In genomic region chr6:91685896-91686295, GRCm38 (mm10) we compare ENCODE assay signal across 8 mouse cellular contexts. TPM values are rescaled to one million over a fixed set of nuclear protein-coding genes. Genes with fewer than 3 reads are reported as not detected.
DNase-seq lines count a peak whose midpoint lies in the region; ATAC-seq and TF ChIP-seq lines count a peak whose summit lies in the region.

No protein-coding gene starts in this region.

- H3K4me3 ChIP-seq in kidney, adult 2 months (ENCODE audit: insufficient read depth, low read depth, low read length) = peak overlapping the region; percentile 87
- peak overlapping the region; percentile 72 for H3K4me3 ChIP-seq in embryonic fibroblast, embryonic 13.5 days (ENCODE audit: insufficient read depth, low read length)
- H3K4me3 ChIP-seq in intestine, postnatal 0 days (ENCODE audit: low read depth, low read length) = peak overlapping the region; percentile 91
- H3K4me3 ChIP-seq in midbrain, postnatal 0 days (ENCODE audit: low read depth, low read length) = peak overlapping the region; percentile 93

- no peak for TF ChIP-seq POLR2A in kidney, adult 2 months (IDR thresholded peaks at IDR 0.05; ENCODE audit: low read depth, low read length)
- no peak for TF ChIP-seq POLR2A in embryonic fibroblast, embryonic 13.5 days (IDR thresholded peaks at IDR 0.05; ENCODE audit: low read depth, low read length)

- WGBS in kidney, adult 2 months = 26% methylated on average over 7 of the region's 7 CpGs
- 35% methylated on average over 7 of the region's 7 CpGs for WGBS in intestine, postnatal 0 days
- WGBS in midbrain, postnatal 0 days = 76% methylated on average over 7 of the region's 7 CpGs

- H3K4me2 ChIP-seq in intestine, postnatal 0 days (replicated peaks; ENCODE audit: low read depth) = peak overlapping the region; percentile 92
- peak overlapping the region; percentile 58 for H3K4me2 ChIP-seq in midbrain, postnatal 0 days (ENCODE audit: low read depth, low read length, poor library complexity, severe bottlenecking)

- 0 out of 2 replicates have a peak, but pooled peaks have one; percentile 5 for ATAC-seq in intestine, postnatal 0 days
- no peak for ATAC-seq in midbrain, postnatal 0 days (ENCODE audit: low FRiP score)

- peak; percentile 51 for DNase-seq in kidney, adult 2 months
- DNase-seq in kidney, postnatal 10 days = no peak
- no peak for DNase-seq in midbrain, postnatal 0 days (ENCODE audit: low spot score)
- no peak for DNase-seq in ovary, postnatal 10 days (ENCODE audit: low spot score)
- no peak for DNase-seq in spleen, adult 18-20 months
- no peak for DNase-seq in right cerebral cortex, postnatal 4 days

- TF ChIP-seq CTCF in kidney, adult 2 months (conservative IDR thresholded peaks at IDR 0.05; ENCODE audit: insufficient read depth, insufficient read length, low read depth, low read length) = no peak
- no peak for TF ChIP-seq CTCF in embryonic fibroblast, embryonic 13.5 days (IDR thresholded peaks at IDR 0.05; ENCODE audit: borderline replicate concordance, insufficient read depth, low read length)
- no peak for TF ChIP-seq CTCF in intestine, postnatal 0 days (IDR thresholded peaks at IDR 0.05; ENCODE audit: low read depth)
- TF ChIP-seq CTCF in midbrain, postnatal 0 days (IDR thresholded peaks at IDR 0.05) = no peak

- peaks cover 29% of the 10 kb centered on the region for H3K4me1 ChIP-seq in kidney, adult 2 months (ENCODE audit: control insufficient read depth, insufficient read depth, low read length)
- peaks cover 30% of the 10 kb centered on the region for H3K4me1 ChIP-seq in embryonic fibroblast, embryonic 13.5 days (ENCODE audit: control insufficient read depth, insufficient read depth, low read length)
- H3K4me1 ChIP-seq in intestine, postnatal 0 days (replicated peaks; ENCODE audit: control insufficient read depth, insufficient read depth, low read length) = 0 out of 2 replicates have a peak, but pooled peaks cover 11% of the 10 kb centered on the region
- peaks cover 16% of the 10 kb centered on the region for H3K4me1 ChIP-seq in midbrain, postnatal 0 days (ENCODE audit: insufficient read depth, low read length)

- no peaks in the 10 kb centered on the region for H3K9me3 ChIP-seq in intestine, postnatal 0 days (ENCODE audit: control insufficient read depth)
- no peaks in the 10 kb centered on the region for H3K9me3 ChIP-seq in midbrain, postnatal 0 days (ENCODE audit: low read length)

- H3K27me3 ChIP-seq in kidney, adult 2 months (replicated peaks; ENCODE audit: control insufficient read depth, insufficient read depth, low read length) = no peaks in the 10 kb centered on the region
- H3K27me3 ChIP-seq in intestine, postnatal 0 days (replicated peaks; ENCODE audit: control insufficient read depth, insufficient read depth, low read length) = no peaks in the 10 kb centered on the region
- H3K27me3 ChIP-seq in midbrain, postnatal 0 days (ENCODE audit: insufficient read depth, low read length) = no peaks in the 10 kb centered on the region

- peak overlapping the region; percentile 48 for H3K27ac ChIP-seq in kidney, adult 2 months (ENCODE audit: insufficient read depth, low read depth, low read length)
- H3K27ac ChIP-seq in embryonic fibroblast, embryonic 13.5 days (ENCODE audit: insufficient read depth, low read length) = 0 out of 2 replicates have a peak overlapping the region, but pooled peaks have one; percentile 2
- H3K27ac ChIP-seq in intestine, postnatal 0 days (ENCODE audit: low read depth, low read length) = peak overlapping the region; percentile 96
- no peak overlapping the region; the same call in 1 of the 2 replicates for H3K27ac ChIP-seq in midbrain, postnatal 0 days (ENCODE audit: low read depth, low read length)

- H3K36me3 ChIP-seq in kidney, adult 2 months (ENCODE audit: control insufficient read depth, insufficient read depth, low read length) = no peaks in the 10 kb centered on the region
- no peaks in the 10 kb centered on the region for H3K36me3 ChIP-seq in intestine, postnatal 0 days (ENCODE audit: control insufficient read depth, insufficient read depth)
- no peaks in the 10 kb centered on the region for H3K36me3 ChIP-seq in midbrain, postnatal 0 days (ENCODE audit: insufficient read depth, low read length)

- 0 out of 2 replicates have a peak overlapping the region, but pooled peaks have one; percentile 86 for H3K9ac ChIP-seq in intestine, postnatal 0 days (ENCODE audit: low read depth, low read length)
- peak overlapping the region; percentile 51; the same call in 1 of the 2 replicates for H3K9ac ChIP-seq in midbrain, postnatal 0 days (replicated peaks; ENCODE audit: low read length, poor library complexity, severe bottlenecking)

RNA-seq across cellular contexts. Expression of gene Slc6a6, which starts 2.0 kb away (rescaled TPM):
- polyA plus RNA-seq in kidney, adult 2 months (2012; rRNA removed) = 277 and 336 TPM in 2 replicates
- polyA plus RNA-seq in embryonic fibroblast, embryonic 13.5 days (2011; ENCODE audit: insufficient read length, low read depth, missing spikeins) = 79.8 and 108 TPM in 2 replicates
- polyA plus RNA-seq in intestine, postnatal 0 days (2015; fragmentation: Nextera tagmentation; extraction: Ambion mirVana) = 109 and 127 TPM in 2 replicates
- 105 and 147 TPM in 2 replicates for total RNA-seq in midbrain, postnatal 0 days (2014; rRNA removed)
- polyA plus RNA-seq in midbrain, postnatal 0 days (2015; fragmentation: Nextera tagmentation; extraction: Ambion mirVana) = 123 and 146 TPM in 2 replicates
